Mouse (Mus musculus) heart, embryonic 15.5 days (tissue): ENCODE data around the gene Slain2. TPM values are rescaled to one million over a fixed set of nuclear protein-coding genes. Genes with fewer than 3 reads are reported as not detected.

Experiments used
- ATAC-seq: fragments of 200-750 bp; cut with Nextera tagmentation; replicated peaks from 2 replicates; pipeline ENCODE4 v1.8.0; 2017; ENCODE audit warnings: low read depth, moderate TSS enrichment; ENCODE audit not compliant: insufficient number of reproducible peaks, insufficient read depth, low FRiP score
- H3K27ac ChIP-seq: fragments of 300-500 bp; sonication (generic); 2 replicates; pipeline ENCODE4 v1.5.1; 2015; ENCODE audit warnings: mild to moderate bottlenecking, inconsistent platforms
- H3K27me3 ChIP-seq: fragments of 300-500 bp; sonication (generic); 2 replicates; pipeline ENCODE4 v1.6.1; 2015; ENCODE audit warnings: inconsistent platforms
- H3K36me3 ChIP-seq: fragments of 300-500 bp; sonication (generic); 2 replicates; pipeline ENCODE4 v1.6.1; 2015; ENCODE audit warnings: mild to moderate bottlenecking, inconsistent platforms
- H3K4me1 ChIP-seq: fragments of 300-500 bp; sonication (generic); replicated peaks from 2 replicates; pipeline ENCODE4 v1.6.1; 2015; ENCODE audit warnings: inconsistent platforms
- H3K4me2 ChIP-seq: fragments of 300-500 bp; sonication (generic); 2 replicates; pipeline ENCODE4 v1.6.1; 2015; ENCODE audit warnings: inconsistent platforms, mild to moderate bottlenecking, moderate library complexity
- H3K4me3 ChIP-seq: fragments of 300-500 bp; sonication (generic); 2 replicates; pipeline ENCODE4 v1.5.1; 2015; ENCODE audit warnings: mild to moderate bottlenecking, inconsistent platforms
- H3K9ac ChIP-seq: fragments of 300-500 bp; sonication (generic); 2 replicates; pipeline ENCODE4 v1.6.1; 2015; ENCODE audit warnings: mild to moderate bottlenecking, inconsistent platforms
- H3K9me3 ChIP-seq: fragments of 300-500 bp; sonication (generic); replicated peaks from 2 replicates; pipeline ENCODE4 v1.6.1; 2016; ENCODE audit warnings: inconsistent platforms
- WGBS: fragments of 180-500 bp; shearing (Covaris S2); methylation state at CpG from one replicate; pipeline ENCODE4 v1.1.7; 2015; ENCODE audit warnings: mixed read lengths; 5-methylcytosine and 5-hydroxymethylcytosine counted together
- polyA plus RNA-seq: library from polyadenylated mRNA; unstranded; fragments of >200 nt; fragmentation: Nextera tagmentation; extraction: Ambion mirVana; gene quantifications from 2 replicates; pipeline ENCODE4 v1.2.1, GENCODE M21; 2015

Gene Slain2
- polyA plus RNA-seq, 1 experiment from 2014 or later = 22.5 TPM

- H3K4me2 ChIP-seq = no peak overlapping the region
- H3K27ac ChIP-seq = no peak overlapping the region
- no peak for ATAC-seq
- no peak overlapping the region for H3K9ac ChIP-seq
- WGBS = 53% methylated on average over 9 of the region's 9 CpGs
- H3K27me3 ChIP-seq = peaks cover 14% of the 10 kb centered on the region
- H3K4me1 ChIP-seq = peaks cover 5% of the 10 kb centered on the region
- H3K4me3 ChIP-seq = no peak overlapping the region
- no peaks in the 10 kb centered on the region for H3K9me3 ChIP-seq
- no peaks in the 10 kb centered on the region for H3K36me3 ChIP-seq
Measured at GRCm38 (mm10) chr5:73014745-73015144, 100.6 kb downstream of the Slain2 start.

GRCm38 (mm10) chr5:73023801-73024200 lies 109.7 kb downstream of the Slain2 start:
- H3K36me3 ChIP-seq = peaks cover 42% of the 10 kb centered on the region
- no peak overlapping the region for H3K4me2 ChIP-seq
- WGBS = 95% methylated on average over 13 of the region's 13 CpGs
- no peak for ATAC-seq
- H3K9ac ChIP-seq = no peak overlapping the region
- H3K4me1 ChIP-seq = peaks cover 4% of the 10 kb centered on the region
- H3K27me3 ChIP-seq = no peaks in the 10 kb centered on the region
- no peak overlapping the region for H3K27ac ChIP-seq
- H3K9me3 ChIP-seq = no peaks in the 10 kb centered on the region
- no peak overlapping the region for H3K4me3 ChIP-seq

Other genes with a start within 250 kb of the Slain2 start
- 0.21 and 2.0 TPM in 2 replicates for gene Txk, start 161.5 kb upstream of the Slain2 start, polyA plus RNA-seq
- 17.8 and 19.0 TPM in 2 replicates for gene Tec, start 45.8 kb upstream of the Slain2 start, polyA plus RNA-seq
- gene Gm10135, start 60.4 kb downstream of the Slain2 start, polyA plus RNA-seq = not detected in 2 replicates
- gene Slc10a4, start 92.6 kb downstream of the Slain2 start, polyA plus RNA-seq = 0.71 and 2.6 TPM in 2 replicates